Mouse (Mus musculus) ES-Bruce4 (cell line): ENCODE measurements around the gene Lhb.

ENCODE experiments used
- CTCF ChIP-seq: IDR thresholded peaks from one replicate; pipeline ENCODE4 v1.8.1; 2011; ENCODE audit warnings: low read depth, low read length
- EP300 ChIP-seq: IDR thresholded peaks from 2 replicates; pipeline ENCODE4 v1.6.1; 2011; ENCODE audit warnings: low read depth, low read length; ENCODE audit not compliant: insufficient read depth
- POLR2A ChIP-seq: IDR thresholded peaks from one replicate; pipeline ENCODE4 v1.8.1; 2011; ENCODE audit warnings: low read length; ENCODE audit not compliant: insufficient read depth

- TF ChIP-seq POLR2A = no peak
- no peak for TF ChIP-seq EP300
- no peak for TF ChIP-seq CTCF
These were observed 7.3 kb upstream of the Lhb start, which contains the start of gene Ntf5 for GRCm38 (mm10) chr7:45413113-45413863.
